Mouse (Mus musculus): ENCODE measurements at regions not wholly inside any gene's neighbourhood (a gene's known extent, or its start where the extent isn't known, plus 50 kb on each side); places are given as distances from the start of the nearest gene placed in this dataset.

DNA sequence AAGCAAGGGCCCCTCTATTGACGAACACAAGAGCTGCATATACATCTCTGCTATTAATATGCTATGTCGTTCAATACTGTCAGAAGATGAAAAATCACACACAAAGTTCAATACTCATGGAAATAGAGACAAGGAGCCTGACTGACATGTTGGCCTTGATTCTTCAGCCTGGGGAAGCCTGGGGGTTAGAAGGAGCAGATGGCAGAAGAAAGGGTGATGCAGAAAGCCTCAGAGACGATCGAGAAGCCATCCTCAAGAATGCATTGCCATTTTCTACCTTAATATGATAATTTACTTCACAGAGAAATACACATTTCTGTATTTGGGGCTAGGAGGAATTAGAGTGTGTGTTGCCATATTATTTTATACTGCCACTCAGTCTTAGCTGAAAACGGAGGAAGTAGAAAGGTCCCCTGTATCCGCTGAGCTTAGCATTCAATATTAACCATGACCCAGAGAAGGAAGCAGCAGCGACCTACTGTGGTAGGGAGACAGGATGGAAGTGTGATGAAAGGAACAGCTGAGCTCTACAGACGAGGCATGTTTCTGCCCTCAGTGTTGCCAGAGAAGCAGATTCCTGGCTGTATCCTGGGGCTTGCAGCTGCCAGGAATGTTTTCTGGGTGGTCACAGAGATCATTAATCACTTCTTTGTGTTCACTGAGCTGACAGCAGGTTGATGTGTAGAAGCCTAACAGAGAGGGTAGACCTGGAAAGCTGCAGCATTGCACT is 105.2 kb downstream of the Lrig3 start:
- no peak for TF ChIP-seq CTCF (IDR thresholded peaks at IDR 0.05; ENCODE audit: borderline replicate concordance, insufficient read depth, low read depth, low read length)
- TF ChIP-seq POLR2A (IDR thresholded peaks at IDR 0.05; ENCODE audit: borderline replicate concordance, insufficient read depth, low read length), result no peak
